Mouse (Mus musculus): Measurements from ENCODE around the gene Ccdc15.
A peak's percentile ranks its signal among the peaks of the same experiment; 100 is the strongest.

- 0 out of 2 replicates have a peak, but pooled peaks have one; percentile 8 for TF ChIP-seq CTCF (IDR thresholded peaks at IDR 0.05; ENCODE audit: low read depth)
- no peak for TF ChIP-seq EP300 (optimal IDR thresholded peaks at IDR 0.05)
Observed at GRCm38 (mm10) chr9:37365706-37366105, 17.5 kb upstream of the Ccdc15 start.
